Mouse (Mus musculus): ENCODE measurements around the gene Fam131b.

Gene Fam131b

GRCm38 (mm10) chr6:42324482-42325267, at the start of gene Fam131b:
Gene Fam131b, minus strand, starts transcription at chr6:42324643.
- no peak for DNase-seq (ENCODE audit: extremely low read depth, low read depth, low spot score)

- no peak for DNase-seq (ENCODE audit: extremely low read depth, low read depth, low spot score)
Observed at GRCm38 (mm10) chr6:42373669-42374430, 49.4 kb upstream of the Fam131b start.

GRCm38 (mm10) chr6:42372816-42373547, 48.5 kb upstream of the Fam131b start, which contains the start of gene Epha1:
Gene Epha1, minus strand, starts transcription at chr6:42373268.
- DNase-seq (ENCODE audit: extremely low read depth, low read depth, low spot score): peak; percentile 67

DNA sequence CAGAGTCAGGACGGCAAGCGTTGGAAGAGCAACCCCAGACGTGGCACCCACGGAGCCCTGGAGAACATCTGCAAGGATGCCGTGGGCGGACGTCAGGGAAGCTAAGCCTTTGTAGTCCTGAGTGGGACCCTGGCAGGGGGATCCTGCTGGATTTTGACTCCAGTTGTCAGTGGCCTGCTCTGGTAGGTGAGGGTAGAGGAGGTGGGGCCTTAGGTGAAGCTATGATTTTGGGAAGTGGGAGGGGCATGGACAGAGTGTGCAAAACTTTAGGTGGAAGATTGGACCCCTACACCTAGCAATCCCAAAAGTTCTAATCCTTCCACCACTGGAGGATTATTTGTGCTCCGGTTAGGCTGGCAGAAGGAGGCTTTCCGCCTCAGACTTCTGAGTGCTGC, 48.0 kb upstream of the Fam131b start:
- DNase-seq (ENCODE audit: extremely low read depth, low read depth, low spot score): no peak

GRCm38 (mm10) chr6:42372001-42372400, 47.6 kb upstream of the Fam131b start:
- DNase-seq (ENCODE audit: extremely low read depth, low read depth, low spot score): no peak

DNA sequence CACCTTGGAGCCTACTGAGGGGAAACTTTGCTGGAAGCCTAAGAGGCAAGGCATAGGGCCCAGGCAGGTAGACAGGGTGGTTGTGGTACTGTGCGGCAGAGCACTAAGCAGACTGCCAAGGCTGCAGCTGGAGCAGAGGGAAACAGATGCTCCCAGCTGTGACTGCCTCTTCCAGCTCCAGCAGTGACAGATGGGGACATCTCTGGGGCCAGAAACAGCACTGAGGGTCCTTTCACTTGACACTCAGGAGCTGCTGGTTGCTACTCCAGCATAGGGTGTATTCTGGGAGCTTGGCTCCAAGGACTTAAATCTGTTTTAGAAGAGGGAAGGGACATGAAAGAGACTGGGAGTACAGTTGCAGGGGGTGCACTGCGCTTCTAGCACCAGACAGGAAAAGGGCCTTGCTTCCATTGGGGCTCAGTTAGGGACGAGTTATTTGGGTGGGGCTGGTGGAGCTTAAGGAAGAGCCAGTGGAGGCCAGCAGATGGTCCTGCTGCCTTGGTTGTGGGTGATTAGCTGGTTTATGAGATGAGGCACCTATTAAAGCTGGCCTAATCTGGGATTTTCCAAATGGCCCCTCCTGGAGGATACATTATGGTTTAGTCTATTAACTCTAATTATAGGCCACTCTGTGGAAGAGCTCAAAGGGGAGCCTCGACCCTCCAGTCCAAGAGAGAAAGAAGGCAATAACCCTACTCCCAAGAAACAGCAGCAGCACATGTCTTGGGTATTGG, 46.4 kb upstream of the Fam131b start:
- DNase-seq (ENCODE audit: extremely low read depth, low read depth, low spot score): no peak

- DNase-seq (ENCODE audit: extremely low read depth, low read depth, low spot score): no peak
Observed at GRCm38 (mm10) chr6:42369870-42370269, 45.4 kb upstream of the Fam131b start.

DNA sequence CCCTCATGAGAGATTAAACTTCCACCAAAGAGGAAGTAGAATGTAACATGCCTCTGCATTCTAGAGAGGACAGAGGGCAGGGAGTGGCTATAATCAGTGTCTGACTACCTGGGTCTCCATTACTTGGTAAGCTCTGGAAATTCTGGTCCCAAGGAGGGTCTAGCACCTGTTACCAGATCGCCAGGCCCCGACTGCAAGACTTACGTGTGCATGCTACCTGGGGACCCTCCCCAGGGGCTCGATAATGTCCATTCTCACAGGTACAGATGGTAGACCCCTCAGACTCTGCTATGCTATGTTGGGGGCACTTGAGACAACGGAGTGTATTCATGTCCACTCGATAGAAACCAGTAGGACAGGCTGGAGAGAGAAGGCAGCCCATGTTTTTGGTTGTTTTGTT, 40.8 kb upstream of the Fam131b start:
- no peak for DNase-seq (ENCODE audit: extremely low read depth, low read depth, low spot score)

DNA sequence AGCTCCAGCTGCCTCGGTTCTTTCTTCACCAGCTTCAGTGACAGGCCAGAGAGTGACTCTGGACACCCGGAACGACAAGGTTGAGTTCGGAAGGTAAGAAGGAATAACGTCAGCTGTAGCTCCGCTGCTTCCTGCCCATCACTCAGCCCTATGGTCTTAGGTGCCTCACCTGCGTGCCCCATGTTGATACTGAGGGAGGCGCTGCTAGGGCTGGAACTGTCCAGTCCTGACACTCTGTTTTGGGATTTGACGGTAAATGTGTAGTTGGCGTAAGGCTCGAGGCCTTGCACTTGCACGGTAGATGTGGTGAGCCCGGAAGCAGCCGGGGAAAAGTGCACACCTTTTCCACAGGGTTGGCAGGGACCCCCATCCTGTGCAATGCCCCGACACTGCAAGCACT, 40.2 kb upstream of the Fam131b start:
- DNase-seq (ENCODE audit: extremely low read depth, low read depth, low spot score): no peak

GRCm38 (mm10) chr6:42364066-42364465, 39.6 kb upstream of the Fam131b start:
- DNase-seq (ENCODE audit: extremely low read depth, low read depth, low spot score): no peak

DNA sequence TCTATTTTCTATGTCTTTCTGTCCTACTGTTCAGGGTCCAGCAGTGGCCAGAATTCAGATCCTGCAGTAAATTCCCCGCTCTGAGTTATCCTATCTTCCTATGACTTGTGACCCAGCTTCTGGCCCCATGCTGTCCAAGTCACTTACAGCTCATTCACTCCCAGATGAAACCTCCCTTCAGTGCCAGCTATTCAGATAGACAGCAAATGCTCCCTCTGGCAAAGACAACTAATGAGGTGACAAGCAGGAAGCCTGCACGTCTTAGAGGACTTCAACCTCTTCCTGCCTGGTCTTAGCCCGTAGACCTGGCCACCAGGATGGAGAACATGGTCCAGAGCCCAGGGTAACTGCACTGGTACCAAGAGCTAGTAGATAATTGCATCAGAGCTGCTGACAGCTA, 38.5 kb upstream of the Fam131b start:
- no peak for DNase-seq (ENCODE audit: extremely low read depth, low read depth, low spot score)

DNA sequence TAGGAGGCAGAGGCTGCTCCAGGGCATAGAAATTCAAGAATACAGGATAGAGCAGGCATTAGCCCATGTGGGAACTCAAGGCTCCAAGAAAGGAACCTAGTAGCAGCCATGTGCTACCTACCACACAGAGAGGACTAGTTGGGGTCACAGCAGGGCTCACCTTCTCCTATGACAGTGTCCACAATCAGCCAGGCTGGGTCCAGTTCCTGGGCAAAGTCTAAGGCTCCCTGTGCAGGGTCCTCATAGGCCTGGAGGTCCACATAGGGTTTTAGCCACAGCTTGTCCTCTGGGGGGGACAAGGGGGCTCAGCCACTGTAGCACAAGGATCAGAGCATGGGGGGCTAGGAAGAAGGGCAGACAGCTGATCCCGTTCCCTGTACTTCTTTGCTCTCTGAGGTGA, 38.1 kb upstream of the Fam131b start:
- no peak for DNase-seq (ENCODE audit: extremely low read depth, low read depth, low spot score)

- no peak for DNase-seq (ENCODE audit: extremely low read depth, low read depth, low spot score)
Observed at GRCm38 (mm10) chr6:42362074-42362473, 37.6 kb upstream of the Fam131b start.

DNA sequence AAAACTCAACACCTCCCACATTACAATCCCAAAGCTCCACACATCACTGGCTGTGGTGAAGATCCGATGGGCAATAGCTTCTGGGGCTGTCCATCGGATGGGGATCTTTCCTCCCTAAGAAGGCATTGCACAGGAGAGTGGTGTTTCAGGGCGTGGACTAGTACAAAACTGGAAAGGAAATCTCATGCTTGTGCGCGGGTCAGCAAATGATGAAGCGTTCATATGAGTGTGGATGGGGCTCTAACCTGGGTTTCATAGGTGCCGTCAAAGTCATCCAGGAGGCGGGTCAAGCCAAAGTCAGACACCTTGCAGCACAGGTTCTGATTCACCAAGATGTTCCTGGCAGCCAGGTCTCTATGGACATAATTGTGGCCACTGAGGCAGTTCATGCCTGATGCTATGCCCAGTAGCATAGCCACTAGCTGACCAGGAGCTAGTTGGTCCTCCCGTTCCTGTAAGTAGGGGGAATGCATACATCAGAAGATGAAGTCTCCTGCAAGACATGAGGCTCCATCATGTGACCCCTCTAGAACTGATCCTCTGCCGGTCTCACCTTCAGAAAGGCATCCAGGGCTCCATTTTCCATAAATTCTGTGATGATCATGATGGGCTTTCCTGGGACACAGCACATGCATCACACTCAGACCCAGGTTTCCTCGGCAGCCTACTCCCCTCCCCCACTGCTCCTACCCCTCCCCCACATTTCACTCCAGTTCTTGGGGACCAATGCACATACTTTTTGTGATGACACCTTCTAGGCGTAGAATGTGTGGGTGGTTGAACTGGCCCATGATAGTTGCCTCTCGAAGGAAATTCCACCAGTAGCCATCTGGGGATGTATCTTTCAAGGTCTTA, 36.8 kb upstream of the Fam131b start:
- DNase-seq (ENCODE audit: extremely low read depth, low read depth, low spot score): no peak

DNA sequence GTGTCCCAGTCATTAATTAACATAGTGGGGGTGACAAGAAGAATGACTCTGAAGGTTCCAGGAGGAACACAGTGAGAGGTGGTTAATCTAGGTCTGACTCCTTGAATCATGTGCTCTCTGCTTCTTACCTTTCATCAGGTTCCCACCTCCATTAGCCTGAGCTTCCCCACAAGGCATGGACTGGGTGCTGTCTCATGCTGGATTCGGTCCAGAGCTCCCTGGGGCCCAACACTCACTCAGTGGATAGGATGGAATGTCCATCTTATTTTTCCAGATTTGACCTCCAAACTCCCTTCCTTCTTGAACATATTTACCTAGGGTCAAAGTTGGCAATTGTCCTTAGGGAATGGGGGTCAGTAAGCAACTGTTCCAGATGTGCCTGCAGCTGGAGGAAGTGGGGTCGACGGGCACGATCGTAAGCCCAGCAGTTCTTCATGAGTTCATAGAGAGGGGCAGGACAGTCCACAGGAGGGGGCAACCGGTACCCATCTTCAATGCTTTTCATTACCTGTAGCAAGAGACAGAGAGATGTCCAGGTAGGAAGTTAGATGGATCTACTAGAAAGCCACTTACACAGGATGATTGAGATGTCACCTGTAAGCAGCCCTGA, 35.9 kb upstream of the Fam131b start:
- DNase-seq (ENCODE audit: extremely low read depth, low read depth, low spot score): no peak

DNA sequence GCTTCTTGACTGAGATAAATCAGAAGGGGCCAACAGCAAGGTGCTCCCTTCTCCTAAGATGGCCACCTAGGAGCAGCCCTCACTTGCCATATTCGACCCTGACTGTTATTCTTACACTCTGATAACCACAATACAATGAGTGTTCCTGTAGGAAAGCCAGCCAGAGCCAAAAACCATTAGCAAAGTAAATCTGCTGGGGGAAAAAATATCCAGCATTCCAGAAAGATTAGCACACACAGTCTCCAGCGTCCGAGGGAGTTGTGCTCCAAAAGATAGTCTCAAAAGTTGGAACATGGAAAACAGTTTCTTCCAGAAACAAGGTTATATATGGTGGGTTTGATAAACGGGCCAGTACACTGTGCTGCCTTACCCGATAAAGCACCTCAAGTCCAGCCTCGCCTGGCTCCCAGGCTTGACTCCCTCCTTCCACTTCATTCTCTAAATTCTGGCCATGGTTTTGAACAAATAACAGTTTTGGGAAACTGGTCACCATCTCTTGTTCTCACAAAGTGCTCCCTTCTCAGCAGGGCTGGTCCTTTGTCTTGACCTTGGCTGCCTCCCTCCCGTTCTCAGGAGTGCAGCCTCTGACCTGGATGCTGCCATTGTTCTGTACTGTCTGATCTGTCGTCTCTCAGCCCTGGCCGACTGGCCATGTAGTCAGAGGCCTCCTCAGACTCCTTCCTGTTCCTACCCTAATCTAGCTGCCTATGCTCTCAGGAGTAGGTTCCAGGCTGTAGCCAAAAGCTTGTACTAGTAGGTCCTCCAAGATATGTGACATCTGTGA, 35.1 kb upstream of the Fam131b start:
- DNase-seq (ENCODE audit: extremely low read depth, low read depth, low spot score): no peak

DNA sequence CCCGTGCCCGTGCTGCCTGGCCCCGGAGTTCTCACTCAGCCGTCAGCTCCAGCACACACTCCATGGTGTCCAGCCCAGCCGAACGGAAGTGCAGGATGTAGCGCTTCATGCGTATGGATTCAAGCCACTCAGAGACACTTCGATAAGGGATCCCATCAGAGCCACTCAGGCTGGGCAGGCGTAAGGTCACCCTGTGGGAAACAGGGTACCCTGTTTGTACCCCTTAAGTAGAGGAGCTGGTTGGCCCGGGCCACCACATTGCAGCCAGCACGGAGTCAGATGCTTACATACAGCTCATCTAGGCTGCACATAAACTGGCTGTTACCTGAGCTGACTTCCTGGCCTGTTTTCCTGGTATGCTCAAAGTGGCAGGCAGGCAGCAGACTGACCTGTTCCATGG, 34.5 kb upstream of the Fam131b start:
- no peak for DNase-seq (ENCODE audit: extremely low read depth, low read depth, low spot score)

GRCm38 (mm10) chr6:42357901-42358300, 33.5 kb upstream of the Fam131b start:
- no peak for DNase-seq (ENCODE audit: extremely low read depth, low read depth, low spot score)

GRCm38 (mm10) chr6:42356913-42357312, 32.5 kb upstream of the Fam131b start:
- DNase-seq (ENCODE audit: extremely low read depth, low read depth, low spot score): no peak
